ENCODE assay signal across 34 mouse cellular contexts in the genomic region with DNA sequence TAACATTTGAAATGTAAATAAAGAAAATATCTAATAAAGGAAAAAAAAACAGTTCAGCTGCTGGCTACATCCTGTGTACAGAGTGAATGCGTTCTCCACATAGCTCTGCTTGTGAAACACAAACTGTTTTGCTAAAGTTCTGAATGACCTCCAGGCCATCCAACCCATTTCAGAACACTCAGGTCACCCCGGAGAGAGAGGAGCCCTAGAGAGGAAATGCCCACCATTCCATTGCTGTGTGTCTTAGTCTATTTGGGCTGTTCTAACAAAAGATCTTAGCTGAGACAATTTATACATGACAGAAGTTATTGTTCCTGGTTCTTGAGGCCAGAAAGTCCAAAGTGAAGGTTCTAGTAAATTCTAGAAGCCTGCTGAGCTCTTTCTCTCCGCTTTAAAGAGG. TPM values are rescaled to one million over a fixed set of nuclear protein-coding genes. Genes with fewer than 3 reads are reported as not detected.
DNase-seq lines count a peak whose midpoint lies in the region; ATAC-seq lines count a peak whose summit lies in the region.
"Had no signal": no experiment of that assay in that cellular context is flagged by ENCODE, and none has a peak within 500 bp of the region (broad histone marks: within the 10 kb centered on the region; RNA-seq: fewer than 3 reads in every experiment).

No protein-coding gene starts in this region.

- 53% methylated on average over 3 of the region's 3 CpGs for WGBS in kidney, embryonic 14.5 days

- no peaks in the 10 kb centered on the region for H3K27me3 ChIP-seq in kidney, embryonic 14.5 days (ENCODE audit: control insufficient read depth, insufficient read depth, low read length)
- H3K27me3 ChIP-seq: embryonic facial prominence, embryonic 15.5 days; forebrain, embryonic 13.5 days; heart, embryonic 13.5 days; limb, embryonic 13.5 days; lung, embryonic 15.5 days; neural tube, embryonic 12.5 days had no signal

- no peaks in the 10 kb centered on the region for H3K36me3 ChIP-seq in kidney, embryonic 14.5 days (ENCODE audit: control insufficient read depth, insufficient read depth, low read length)
- H3K36me3 ChIP-seq: embryonic facial prominence, embryonic 10.5 days; embryonic facial prominence, embryonic 15.5 days; G1E; heart, embryonic 13.5 days; limb, embryonic 13.5 days; lung, embryonic 15.5 days; neural tube, embryonic 12.5 days had no signal

- no peak overlapping the region for H3K9ac ChIP-seq in kidney, embryonic 14.5 days (ENCODE audit: low read depth, low read length)
- H3K9ac ChIP-seq: embryonic facial prominence, embryonic 15.5 days; forebrain, embryonic 13.5 days; heart, embryonic 13.5 days; hindbrain, embryonic 14.5 days; limb, embryonic 13.5 days; liver, embryonic 14.5 days; lung, embryonic 15.5 days; neural tube, embryonic 12.5 days had no signal

- H3K4me1 ChIP-seq in kidney, embryonic 14.5 days (ENCODE audit: control insufficient read depth, insufficient read depth, low read length): no peaks in the 10 kb centered on the region
- H3K4me1 ChIP-seq: embryonic facial prominence, embryonic 10.5 days; embryonic facial prominence, embryonic 15.5 days; heart, embryonic 13.5 days; limb, embryonic 13.5 days; lung, embryonic 15.5 days; neural tube, embryonic 12.5 days had no signal

- no peak overlapping the region for H3K27ac ChIP-seq in kidney, embryonic 14.5 days (ENCODE audit: low read depth, low read length)
- H3K27ac ChIP-seq: embryonic facial prominence, embryonic 10.5 days; embryonic facial prominence, embryonic 15.5 days; forebrain, embryonic 13.5 days; gastrocnemius, adult 2 months; heart, adult 2 months; heart, embryonic 13.5 days; hindbrain, embryonic 14.5 days; layer of hippocampus, adult 2 months; limb, embryonic 13.5 days; liver, embryonic 14.5 days; lung, embryonic 15.5 days; neural tube, embryonic 12.5 days had no signal

- peak; percentile 19 for DNase-seq in adrenal gland, adult 2 months
- DNase-seq in adrenal gland, postnatal 4 days (ENCODE audit: low spot score in 2 of 2): no peak
- DNase-seq in kidney, adult 8-10 months: peak; percentile 10 to 20
- DNase-seq in lung, postnatal 25 days (ENCODE audit: low spot score): peak; percentile 10
- no peak for DNase-seq in lung, postnatal 4 days
- peak; percentile 7 for DNase-seq in lung, postnatal 36 days
- DNase-seq in layer of hippocampus, adult 8-10 months (ENCODE audit: low spot score in 2 of 2): no peak
- DNase-seq: adrenal gland, postnatal 36 days; cerebellum, adult 2 months; cerebellum, postnatal 25 days; gastrocnemius, adult 2 months; gastrocnemius, postnatal 36 days; heart, adult 2 months; heart, postnatal 10 days; right cerebral cortex, adult 18-20 months; spleen, adult 18-20 months; thymus, postnatal 25 days had no signal

- no peak for ATAC-seq in kidney, embryonic 14.5 days (ENCODE audit: low FRiP score, low TSS enrichment)
- ATAC-seq: forebrain, embryonic 13.5 days; intestine, postnatal 0 days had no signal

- H3K9me3 ChIP-seq in kidney, embryonic 14.5 days (ENCODE audit: control insufficient read depth, low read length): no peaks in the 10 kb centered on the region
- H3K9me3 ChIP-seq: embryonic facial prominence, embryonic 10.5 days; embryonic facial prominence, embryonic 15.5 days; forebrain, embryonic 13.5 days; G1E; heart, embryonic 13.5 days; limb, embryonic 13.5 days; lung, embryonic 15.5 days; neural tube, embryonic 12.5 days had no signal

- no peak overlapping the region for H3K4me2 ChIP-seq in kidney, embryonic 14.5 days (replicated peaks; ENCODE audit: low read depth, low read length)
- H3K4me2 ChIP-seq: embryonic facial prominence, embryonic 15.5 days; forebrain, embryonic 13.5 days; heart, embryonic 13.5 days; hindbrain, embryonic 14.5 days; limb, embryonic 13.5 days; lung, embryonic 15.5 days; midbrain, embryonic 11.5 days; neural tube, embryonic 12.5 days had no signal

- H3K4me3 ChIP-seq in kidney, embryonic 14.5 days (ENCODE audit: low read length): no peak overlapping the region
- H3K4me3 ChIP-seq: embryonic facial prominence, embryonic 10.5 days; embryonic facial prominence, embryonic 15.5 days; forebrain, embryonic 13.5 days; gastrocnemius, adult 2 months; heart, adult 2 months; heart, embryonic 13.5 days; layer of hippocampus, adult 2 months; limb, embryonic 13.5 days; lung, embryonic 15.5 days; myocyte; neural tube, embryonic 12.5 days had no signal

RNA-seq across cellular contexts. Expression of gene Aldh8a1, which starts 49.4 kb away (rescaled TPM):
- total RNA-seq in adrenal gland, adult 2 months (2021): under 1 TPM in 1 of 2 experiments, not detected in 1; 0.46 TPM
- polyA plus RNA-seq in adrenal gland, adult 2 months (2012; rRNA removed): not detected in 2 replicates
- total RNA-seq in adrenal gland, postnatal 4 days (2021): 10 to 100 TPM in 1 of 2 experiments, under 1 TPM in 1; 0.78 to 11.8 TPM
- 0.30 and 0.72 TPM in 2 replicates for polyA plus RNA-seq in kidney, embryonic 14.5 days (2014; fragmentation: Nextera tagmentation; extraction: Ambion mirVana)
- under 1 TPM in 2 of 4 experiments, not detected in 2; 0.37 to 0.87 TPM for total RNA-seq in layer of hippocampus, adult 8-10 months (2022)
- total RNA-seq: adrenal gland, postnatal 36 days; gastrocnemius, adult 2 months; gastrocnemius, postnatal 36 days; heart, adult 2 months; heart, postnatal 10 days; hematopoietic stem cell, adult 5-6 weeks had no signal
- polyA plus RNA-seq: embryonic facial prominence, embryonic 15.5 days; G1E; heart, adult 2 months; heart, embryonic 13.5 days; hindbrain, embryonic 14.5 days; intestine, postnatal 0 days; midbrain, embryonic 11.5 days; midbrain, postnatal 0 days; myocyte had no signal

Comparison
In these comparisons a context has a peak if more than half of its experiments do, and no peak if none do; other contexts are left out.
1. DNase-seq: peak in adrenal gland, adult 2 months (single experiment), kidney, adult 8-10 months (2 of 2), lung, postnatal 25 days (single experiment) and lung, postnatal 36 days (single experiment); none in adrenal gland, postnatal 4 days (0 of 2), lung, postnatal 4 days (0 of 2) and layer of hippocampus, adult 8-10 months (0 of 2).